Mouse (Mus musculus) forebrain, embryonic 13.5 days (tissue): ENCODE measurements around the gene Uvrag. TPM values are rescaled to one million over a fixed set of nuclear protein-coding genes. Genes with fewer than 3 reads are reported as not detected.

Experiments
- ATAC-seq: fragments of 200-750 bp; cut with Nextera tagmentation; 2 replicates; pipeline ENCODE4 v1.8.0; 2017
- H3K27ac ChIP-seq: fragments of 300-500 bp; sonication (generic); 2 replicates; pipeline ENCODE4 v1.5.1; 2015; ENCODE audit warnings: inconsistent platforms, mild to moderate bottlenecking, moderate library complexity
- H3K27me3 ChIP-seq: fragments of 300-500 bp; sonication (generic); 2 replicates; pipeline ENCODE4 v1.6.1; 2015; ENCODE audit warnings: mild to moderate bottlenecking, inconsistent platforms
- H3K36me3 ChIP-seq: fragments of 300-500 bp; sonication (generic); 2 replicates; pipeline ENCODE4 v1.6.1; 2015; ENCODE audit warnings: mild to moderate bottlenecking, inconsistent platforms; ENCODE audit not compliant: poor library complexity, severe bottlenecking
- H3K4me1 ChIP-seq: fragments of 300-500 bp; sonication (generic); 2 replicates; pipeline ENCODE4 v1.6.1; 2015; ENCODE audit warnings: inconsistent platforms
- H3K4me2 ChIP-seq: fragments of 300-500 bp; sonication (generic); 2 replicates; pipeline ENCODE4 v1.6.1; 2015; ENCODE audit warnings: inconsistent platforms, mild to moderate bottlenecking, moderate library complexity
- H3K4me3 ChIP-seq: fragments of 300-500 bp; sonication (generic); 2 replicates; pipeline ENCODE4 v1.5.1; 2015; ENCODE audit warnings: mild to moderate bottlenecking, inconsistent platforms
- H3K9ac ChIP-seq: fragments of 300-500 bp; sonication (generic); 2 replicates; pipeline ENCODE4 v1.6.1; 2015; ENCODE audit warnings: mild to moderate bottlenecking, inconsistent platforms
- H3K9me3 ChIP-seq: fragments of 300-500 bp; sonication (generic); replicated peaks from 2 replicates; pipeline ENCODE4 v1.6.1; 2016; ENCODE audit warnings: inconsistent platforms
- WGBS: fragments of 180-500 bp; shearing (Covaris S2); methylation state at CpG from one replicate; pipeline ENCODE4 v1.1.7; 2015; 5-methylcytosine and 5-hydroxymethylcytosine counted together
- polyA plus RNA-seq: library from polyadenylated mRNA; unstranded; fragments of >200 nt; fragmentation: Nextera tagmentation; extraction: Ambion mirVana; gene quantifications from 2 replicates; pipeline ENCODE4 v1.2.1, GENCODE M21; 2015

Uvrag gene
- polyA plus RNA-seq, 1 experiment from 2014 or later, result 13.6 TPM

GRCm38 (mm10) chr7:98838729-98839141, 302.2 kb downstream of the Uvrag start:
- H3K9ac ChIP-seq, result peak overlapping the region; percentile 61
- H3K36me3 ChIP-seq, result no peaks in the 10 kb centered on the region
- no peaks in the 10 kb centered on the region for H3K9me3 ChIP-seq
- peak; percentile 54 for ATAC-seq
- no peak overlapping the region for H3K27ac ChIP-seq
- peaks cover 56% of the 10 kb centered on the region for H3K4me1 ChIP-seq
- under 1% methylated on average over 48 of the region's 48 CpGs for WGBS
- H3K4me3 ChIP-seq, result peak overlapping the region; percentile 48
- H3K27me3 ChIP-seq, result peaks cover 89% of the 10 kb centered on the region
- peak overlapping the region; percentile 86 for H3K4me2 ChIP-seq

DNA sequence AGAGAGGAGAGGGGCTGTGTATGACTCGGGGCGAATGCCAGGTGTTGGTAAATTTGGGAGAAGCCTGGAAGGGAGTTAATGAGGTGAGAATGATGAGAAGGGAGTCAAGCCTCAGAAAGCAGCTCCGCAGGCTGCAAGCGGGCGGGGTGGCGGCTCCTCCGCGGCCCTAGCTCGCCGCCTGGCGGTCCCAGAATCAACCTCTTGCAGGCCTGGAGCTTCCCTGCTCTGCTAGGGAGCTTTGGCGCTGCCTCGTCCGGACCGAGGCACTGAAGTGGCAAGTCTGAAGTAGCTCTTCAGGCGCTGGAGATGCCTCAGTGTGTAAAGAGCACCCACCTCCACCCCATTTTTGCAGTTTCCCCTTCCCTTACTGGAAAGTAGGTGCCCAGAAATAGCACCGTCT, 303.0 kb downstream of the Uvrag start:
- peak overlapping the region; percentile 27; the same call in 1 of the 2 replicates for H3K9ac ChIP-seq
- 1% methylated on average over 17 of the region's 17 CpGs for WGBS

GRCm38 (mm10) chr7:98836646-98837045, 304.3 kb downstream of the Uvrag start:
- peak overlapping the region; percentile 52 for H3K4me3 ChIP-seq
- no peaks in the 10 kb centered on the region for H3K36me3 ChIP-seq
- WGBS, result 1% methylated on average over 23 of the region's 23 CpGs
- no peak overlapping the region for H3K27ac ChIP-seq
- no peaks in the 10 kb centered on the region for H3K9me3 ChIP-seq
- H3K4me2 ChIP-seq, result peak overlapping the region; percentile 97
- peaks cover 99% of the 10 kb centered on the region for H3K27me3 ChIP-seq
- no peak overlapping the region for H3K9ac ChIP-seq
- ATAC-seq, result no peak
- peaks cover 52% of the 10 kb centered on the region for H3K4me1 ChIP-seq

More for the DNA sequence above, 303.0 kb downstream of the Uvrag start:
- H3K36me3 ChIP-seq, result no peaks in the 10 kb centered on the region
- peak; percentile 81 for ATAC-seq
- peaks cover 96% of the 10 kb centered on the region for H3K27me3 ChIP-seq
- peaks cover 52% of the 10 kb centered on the region for H3K4me1 ChIP-seq
- H3K4me3 ChIP-seq, result peak overlapping the region; percentile 48
- peak overlapping the region; percentile 86 for H3K4me2 ChIP-seq
- H3K9me3 ChIP-seq, result no peaks in the 10 kb centered on the region
- no peak overlapping the region for H3K27ac ChIP-seq

DNA sequence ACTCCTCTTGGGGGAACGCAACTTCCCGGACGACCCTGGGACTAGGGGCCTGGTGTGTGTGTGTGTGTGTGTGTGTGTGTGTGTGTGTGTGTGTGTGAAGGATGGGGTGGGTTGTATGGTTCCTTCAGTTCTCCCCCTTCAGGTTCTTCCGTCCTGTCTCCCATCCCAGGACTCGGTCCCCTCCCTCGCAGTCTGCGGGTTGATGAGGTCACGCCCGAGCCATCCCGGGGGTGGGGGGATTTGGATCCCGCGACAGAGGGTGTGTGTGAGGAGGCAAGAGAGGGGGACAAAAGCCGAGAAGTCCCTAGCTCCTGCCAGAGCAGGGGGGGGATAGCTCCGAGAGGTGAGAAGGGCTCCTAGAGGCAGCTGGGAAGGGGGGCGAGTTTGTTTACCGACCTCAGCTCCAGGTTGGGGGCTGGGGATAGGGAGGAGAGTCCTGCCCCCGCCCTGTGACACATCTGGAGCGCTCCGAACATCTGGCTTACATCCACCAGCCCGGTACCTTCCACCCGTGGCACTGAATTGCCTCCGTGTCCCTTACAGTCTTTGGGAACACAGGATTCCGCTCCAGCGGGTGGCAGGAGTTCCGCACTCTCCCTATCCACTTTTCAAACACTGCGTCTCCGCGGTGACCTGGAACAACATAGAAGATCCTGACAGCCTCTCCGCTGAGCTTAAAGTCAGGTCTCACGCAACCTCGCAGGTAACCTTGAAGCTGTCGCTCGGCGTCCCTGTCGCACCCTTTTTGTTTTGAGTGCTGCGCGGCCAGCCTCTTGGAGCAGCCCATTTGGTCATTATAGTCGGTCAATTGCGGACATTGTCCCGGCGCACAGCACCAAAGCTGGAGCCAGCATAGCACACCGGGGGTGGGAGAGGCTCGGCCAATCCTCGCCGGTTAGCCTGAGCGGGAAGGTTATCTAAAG, 305.2 kb downstream of the Uvrag start:
- peak overlapping the region; percentile 97 for H3K4me2 ChIP-seq
- peak overlapping the region; percentile 60 for H3K9ac ChIP-seq
- no peak for ATAC-seq
- H3K9me3 ChIP-seq, result no peaks in the 10 kb centered on the region
- H3K36me3 ChIP-seq, result no peaks in the 10 kb centered on the region
- H3K4me3 ChIP-seq, result peak overlapping the region; percentile 52
- H3K27me3 ChIP-seq, result peaks cover 99% of the 10 kb centered on the region
- H3K27ac ChIP-seq, result no peak overlapping the region
- peaks cover 52% of the 10 kb centered on the region for H3K4me1 ChIP-seq
- WGBS, result under 1% methylated on average over 46 of the region's 46 CpGs

Other genes with a start within 250 kb of the Uvrag start
- gene Dgat2, start 41.6 kb upstream of the Uvrag start, polyA plus RNA-seq, result 7.7 and 7.9 TPM in 2 replicates
- 3.0 and 3.1 TPM in 2 replicates for gene Mogat2, start 97.5 kb upstream of the Uvrag start, polyA plus RNA-seq
- gene Map6, start 126.3 kb upstream of the Uvrag start, polyA plus RNA-seq, result 46.9 and 51.3 TPM in 2 replicates
- 261 and 291 TPM in 2 replicates for gene Serpinh1, start 212.1 kb upstream of the Uvrag start, polyA plus RNA-seq
- gene Gdpd5, start 240.3 kb upstream of the Uvrag start, polyA plus RNA-seq, result 28.1 and 32.8 TPM in 2 replicates